Mouse (Mus musculus) B cell, adult 67 days (primary cell): ENCODE results near the gene Gbp6. TPM values are rescaled to one million over a fixed set of nuclear protein-coding genes. Genes with fewer than 3 reads are reported as not detected.

ENCODE experiments used
- total RNA-seq, 2 experiments: library from RNA; stranded (reverse); gene quantifications; 4 replicates each; pipeline ENCODE4 v1.2.4; 2023

The Gbp6 gene
- total RNA-seq, result 1 to 10 TPM; 2.0 to 5.0 TPM

GRCm38 (mm10) chr5:105293226-105294165 lies at the start of gene Gbp6, which contains the start of gene Gm43302:
Gene Gbp6, minus strand, starts transcription at chr5:105293698.
Gene Gm43302, minus strand, starts transcription at chr5:105293695.

GRCm38 (mm10) chr5:105239483-105240047 lies 53.9 kb downstream of the Gbp6 start, which contains the start of gene Gbp10:
Gene Gbp10, minus strand, starts transcription at chr5:105239533.

Other genes with a start within 250 kb of the Gbp6 start
- gene Gbp9, start 154.2 kb downstream of the Gbp6 start, total RNA-seq, result 100 to 1,000 TPM in 1 of 2 experiments, 10 to 100 TPM in 1; 93.2 to 113 TPM
- gene Gbp8, start 154.2 kb downstream of the Gbp6 start, total RNA-seq, result 10 to 100 TPM; 16.9 to 19.6 TPM
- gene Gbp4, start 154.1 kb downstream of the Gbp6 start, total RNA-seq, result 10 to 100 TPM; 70.3 to 95.2 TPM
- 1 to 10 TPM in 1 of 2 experiments, under 1 TPM in 1; 0.20 to 1.6 TPM for gene Gbp10, start 54.2 kb downstream of the Gbp6 start, total RNA-seq
- not detected for gene Gm43302, start within 50 bp of the Gbp6 start, total RNA-seq
- gene Lrrc8b, start 122.1 kb upstream of the Gbp6 start, total RNA-seq, result 1 to 10 TPM; 3.0 to 3.5 TPM
- gene Lrrc8c, start 225.7 kb upstream of the Gbp6 start, total RNA-seq, result 10 to 100 TPM; 63.0 to 72.2 TPM